Mouse (Mus musculus): Measurements from ENCODE around the gene Ankrd33. TPM values are rescaled to one million over a fixed set of nuclear protein-coding genes. Genes with fewer than 3 reads are reported as not detected.

The Ankrd33 gene
- polyA plus RNA-seq, 2 experiments: not detected

DNA sequence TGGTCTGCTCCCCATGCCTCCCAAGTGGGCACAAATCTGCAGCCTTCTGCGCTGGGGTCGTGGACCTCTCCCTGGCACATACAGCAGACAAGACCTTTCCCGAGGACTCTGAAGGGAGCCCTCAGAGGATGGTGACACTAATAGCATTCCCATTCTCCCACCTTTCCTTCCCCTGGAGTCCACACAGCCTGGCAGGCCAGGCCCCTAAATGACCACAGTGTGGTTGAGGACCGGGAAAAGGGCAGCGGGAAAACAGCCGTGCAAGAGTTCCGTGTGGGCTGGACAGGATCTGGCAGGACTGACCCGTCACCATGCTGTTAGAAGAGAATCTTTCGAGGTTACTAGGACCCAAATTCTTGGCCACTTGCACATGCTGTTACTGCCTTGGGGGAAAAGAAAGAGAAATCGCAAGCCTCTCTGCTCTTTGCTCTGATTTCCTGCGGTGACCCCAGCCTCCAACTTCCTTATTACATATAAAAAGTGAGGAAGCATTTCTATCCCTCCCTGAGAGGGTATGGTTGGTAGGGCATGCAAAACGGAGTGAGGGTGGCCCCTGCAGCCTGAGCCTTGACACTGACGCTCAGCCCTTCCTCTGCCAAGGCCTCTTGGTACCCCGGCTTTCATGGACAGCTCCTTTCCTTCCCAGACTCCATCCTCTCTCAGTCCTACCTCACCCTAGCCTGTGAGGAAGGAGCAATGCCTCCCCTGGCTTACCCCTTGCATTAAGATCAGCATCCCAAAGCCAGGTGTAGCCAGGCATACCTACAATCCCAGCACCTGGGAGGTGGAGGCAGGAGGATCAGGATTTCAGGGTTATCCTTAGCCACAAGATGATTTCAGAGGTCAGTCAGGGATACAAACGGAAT, 30.8 kb downstream of the Ankrd33 start:
- Histone ChIP-seq H3K9ac (ENCODE audit: low read depth, low read length, severe bottlenecking) (0 out of 2 replicates have a peak overlapping the region, but pooled peaks have one; percentile 2), H3K4me3 (replicated peaks; ENCODE audit: low read length) (no peak overlapping the region)

DNA sequence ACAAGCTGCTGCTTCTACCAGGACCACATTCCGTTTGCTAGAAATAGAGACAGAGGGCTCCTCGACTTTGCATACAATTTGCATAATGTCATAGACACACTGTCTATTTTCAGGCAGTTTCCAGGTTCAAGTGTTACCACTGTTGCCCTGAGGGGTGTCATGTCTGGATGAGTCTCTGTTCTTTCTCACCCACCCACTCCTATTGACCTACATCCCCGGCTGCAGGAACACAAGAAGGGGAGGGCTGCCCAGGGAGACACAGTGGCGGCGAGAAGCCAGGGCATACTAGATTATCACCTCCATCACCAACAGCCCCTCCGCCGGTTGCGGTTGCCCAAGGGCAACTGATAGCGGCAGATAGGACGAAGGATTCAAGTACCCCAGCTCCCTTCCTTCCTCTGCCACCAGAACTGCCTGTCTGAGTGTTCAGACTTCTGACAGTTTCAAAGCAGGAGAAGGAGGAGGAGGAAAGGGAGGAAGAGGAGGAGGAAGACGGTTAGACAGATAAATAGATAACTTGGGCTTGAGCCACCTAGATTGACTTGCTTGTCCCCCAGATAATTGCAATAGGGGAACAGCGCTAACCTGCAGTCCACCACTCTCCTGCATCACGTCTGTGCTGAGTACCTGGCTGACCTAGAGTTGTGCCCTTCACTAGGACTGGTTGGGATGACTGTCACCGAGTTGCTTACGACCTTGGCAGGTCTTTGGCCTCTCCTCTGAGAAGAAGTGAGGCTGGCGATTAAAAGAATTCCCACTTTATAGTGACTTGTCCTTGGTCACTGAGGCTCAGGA, 31.8 kb downstream of the Ankrd33 start:
- no peak overlapping the region for H3K4me2 ChIP-seq (replicated peaks; ENCODE audit: low read depth, low read length, severe bottlenecking)
- DNase-seq (ENCODE audit: low spot score): no peak
- no peak for TF ChIP-seq POLR2A (IDR thresholded peaks at IDR 0.05; ENCODE audit: borderline replicate concordance, extremely low read depth, insufficient read depth, insufficient read length)
- WGBS: 73% methylated on average over 16 of the region's 16 CpGs
- H3K4me3 ChIP-seq (replicated peaks; ENCODE audit: low read length): no peak overlapping the region
- H3K9me3 ChIP-seq (ENCODE audit: control insufficient read depth, low read length): no peaks in the 10 kb centered on the region
- peaks cover 38% of the 10 kb centered on the region for H3K4me1 ChIP-seq (ENCODE audit: control insufficient read depth, insufficient read depth, low read length)
- H3K27ac ChIP-seq (replicated peaks; ENCODE audit: low read depth, low read length): no peak overlapping the region
- H3K36me3 ChIP-seq (ENCODE audit: control insufficient read depth, insufficient read depth, low read length): no peaks in the 10 kb centered on the region
- no peak for ATAC-seq (ENCODE audit: low FRiP score, low read depth)
- H3K9ac ChIP-seq (ENCODE audit: low read depth, low read length, severe bottlenecking): no peak overlapping the region
- H3K27me3 ChIP-seq (ENCODE audit: control insufficient read depth, insufficient read depth, low read length): no peaks in the 10 kb centered on the region

More for the DNA sequence above, 30.8 kb downstream of the Ankrd33 start:
- Histone ChIP-seq H3K36me3 (ENCODE audit: control insufficient read depth, insufficient read depth, low read length) (no peaks in the 10 kb centered on the region), H3K9me3 (ENCODE audit: control insufficient read depth, low read length) (no peaks in the 10 kb centered on the region), H3K4me1 (ENCODE audit: control insufficient read depth, insufficient read depth, low read length) (peaks cover 38% of the 10 kb centered on the region), H3K27ac (replicated peaks; ENCODE audit: low read depth, low read length) (peak overlapping the region; percentile 74), H3K4me2 (replicated peaks; ENCODE audit: low read depth, low read length, severe bottlenecking) (peak overlapping the region; percentile 44; the same call in 1 of the 2 replicates), H3K27me3 (ENCODE audit: control insufficient read depth, insufficient read depth, low read length) (no peaks in the 10 kb centered on the region)
- 62% methylated on average over 15 of the region's 15 CpGs for WGBS
- no peak for TF ChIP-seq POLR2A (IDR thresholded peaks at IDR 0.05; ENCODE audit: borderline replicate concordance, extremely low read depth, insufficient read depth, insufficient read length)
- ATAC-seq (ENCODE audit: low FRiP score, low read depth) (no peak), DNase-seq (ENCODE audit: low spot score) (no peak)

DNA sequence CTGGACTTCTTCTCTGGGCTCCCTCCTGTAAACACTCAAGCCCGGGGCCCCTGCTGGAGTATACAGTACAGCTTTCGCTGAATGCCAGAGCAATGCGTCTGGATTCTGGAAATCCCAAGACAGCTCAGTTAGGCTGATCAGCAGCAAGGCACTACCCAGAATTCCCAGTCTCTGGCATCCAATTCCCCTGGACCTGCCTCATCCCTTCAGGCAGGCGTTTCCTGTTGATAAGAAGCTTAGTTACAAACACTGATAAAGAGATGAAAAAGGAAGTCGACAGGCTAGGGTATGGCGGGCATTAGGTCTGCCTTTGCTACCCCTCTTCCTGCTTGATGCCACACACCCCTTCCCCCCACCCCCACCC, 32.3 kb downstream of the Ankrd33 start:
- Histone ChIP-seq H3K27me3 (ENCODE audit: control insufficient read depth, insufficient read depth, low read length) (no peaks in the 10 kb centered on the region), H3K9ac (ENCODE audit: low read depth, low read length, severe bottlenecking) (no peak overlapping the region), H3K9me3 (ENCODE audit: control insufficient read depth, low read length) (no peaks in the 10 kb centered on the region), H3K4me3 (replicated peaks; ENCODE audit: low read length) (no peak overlapping the region), H3K4me2 (replicated peaks; ENCODE audit: low read depth, low read length, severe bottlenecking) (no peak overlapping the region), H3K27ac (replicated peaks; ENCODE audit: low read depth, low read length) (no peak overlapping the region), H3K36me3 (ENCODE audit: control insufficient read depth, insufficient read depth, low read length) (no peaks in the 10 kb centered on the region), H3K4me1 (ENCODE audit: control insufficient read depth, insufficient read depth, low read length) (peaks cover 35% of the 10 kb centered on the region)
- 41% methylated on average over 6 of the region's 6 CpGs for WGBS
- TF ChIP-seq POLR2A (IDR thresholded peaks at IDR 0.05; ENCODE audit: borderline replicate concordance, extremely low read depth, insufficient read depth, insufficient read length): no peak
- ATAC-seq (ENCODE audit: low FRiP score, low read depth) (no peak), DNase-seq (ENCODE audit: low spot score) (no peak)

GRCm38 (mm10) chr15:101148604-101149003, 33.0 kb downstream of the Ankrd33 start:
- WGBS: 65% methylated on average over 6 of the region's 6 CpGs
- H3K9ac ChIP-seq (ENCODE audit: low read depth, low read length, severe bottlenecking): no peak overlapping the region
- no peak for TF ChIP-seq POLR2A (IDR thresholded peaks at IDR 0.05; ENCODE audit: borderline replicate concordance, extremely low read depth, insufficient read depth, insufficient read length)

More at GRCm38 (mm10) chr15:101148604-101149003, 33.0 kb downstream of the Ankrd33 start:
- ATAC-seq (ENCODE audit: low FRiP score, low read depth) (no peak), DNase-seq (ENCODE audit: low spot score) (no peak)
- H3K9me3 ChIP-seq (ENCODE audit: control insufficient read depth, low read length): no peaks in the 10 kb centered on the region
- H3K27ac ChIP-seq (replicated peaks; ENCODE audit: low read depth, low read length): no peak overlapping the region
- H3K4me2 ChIP-seq (replicated peaks; ENCODE audit: low read depth, low read length, severe bottlenecking): no peak overlapping the region
- peaks cover 28% of the 10 kb centered on the region for H3K4me1 ChIP-seq (ENCODE audit: control insufficient read depth, insufficient read depth, low read length)
- H3K27me3 ChIP-seq (ENCODE audit: control insufficient read depth, insufficient read depth, low read length): no peaks in the 10 kb centered on the region
- H3K4me3 ChIP-seq (replicated peaks; ENCODE audit: low read length): no peak overlapping the region
- H3K36me3 ChIP-seq (ENCODE audit: control insufficient read depth, insufficient read depth, low read length): no peaks in the 10 kb centered on the region
